Mouse (Mus musculus) heart, postnatal 4 days (tissue): ENCODE measurements around the gene Ppa1. TPM values are rescaled to one million over a fixed set of nuclear protein-coding genes. Genes with fewer than 3 reads are reported as not detected.

Source experiments
- DNase-seq: peaks from one replicate; pipeline ENCODE4 v3.0.0; 2021
- total RNA-seq, 2 experiments: library from RNA; stranded (reverse); gene quantifications; 2 replicates each; pipeline ENCODE4 v1.2.3; 2021

Gene Ppa1
- total RNA-seq, 2 experiments from 2014 or later = 55.2 to 61.6 TPM

- peak; percentile 14 for DNase-seq
Observed at GRCm38 (mm10) chr10:61648737-61649645, 639 bp downstream of the Ppa1 start.

DNA sequence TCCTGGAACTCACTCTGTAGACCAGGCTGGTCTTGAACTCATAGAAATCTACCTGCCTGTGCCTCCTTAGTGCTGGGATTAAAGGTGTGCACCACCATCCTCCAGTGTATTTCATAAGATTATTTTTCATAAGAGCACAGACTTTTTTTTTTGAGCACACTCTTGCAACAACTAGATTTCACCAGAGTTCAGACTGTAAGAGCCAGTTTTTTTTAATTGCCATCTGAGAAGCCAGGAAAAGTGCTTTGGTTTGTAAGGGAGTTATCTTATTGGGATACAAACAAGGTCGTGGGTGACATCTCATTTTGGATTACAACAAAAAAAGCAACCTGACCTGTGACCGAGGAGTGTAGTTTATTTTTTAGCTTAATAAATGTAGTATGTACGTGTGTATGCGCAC is 5.8 kb downstream of the Ppa1 start:
- DNase-seq = no peak

- DNase-seq = no peak
Observed at GRCm38 (mm10) chr10:61654691-61655090, 6.3 kb downstream of the Ppa1 start.

GRCm38 (mm10) chr10:61655188-61655587 is 6.8 kb downstream of the Ppa1 start:
- DNase-seq = no peak

- no peak for DNase-seq
Observed at GRCm38 (mm10) chr10:61656928-61657882, 8.9 kb downstream of the Ppa1 start.

DNA sequence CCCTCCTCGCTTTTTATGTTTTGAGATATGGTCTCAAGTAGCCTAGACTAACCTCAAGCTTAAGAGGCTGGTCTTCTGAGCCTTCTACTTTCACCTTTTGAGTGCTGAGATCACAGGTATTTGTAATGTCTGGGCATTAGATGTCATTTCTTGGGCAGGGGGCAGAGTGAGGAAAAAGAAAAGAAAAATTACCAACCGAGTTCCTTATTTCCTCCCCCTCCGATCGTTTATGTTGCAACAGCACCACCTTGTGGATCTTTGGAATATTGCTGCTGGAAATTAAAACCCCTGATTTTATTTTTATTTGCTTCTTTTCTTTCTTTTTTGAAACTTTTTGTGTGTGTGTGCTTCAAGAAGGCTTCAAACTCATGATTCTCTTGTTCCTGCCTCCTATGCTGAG is 9.6 kb downstream of the Ppa1 start:
- DNase-seq = peak; percentile 51

DNA sequence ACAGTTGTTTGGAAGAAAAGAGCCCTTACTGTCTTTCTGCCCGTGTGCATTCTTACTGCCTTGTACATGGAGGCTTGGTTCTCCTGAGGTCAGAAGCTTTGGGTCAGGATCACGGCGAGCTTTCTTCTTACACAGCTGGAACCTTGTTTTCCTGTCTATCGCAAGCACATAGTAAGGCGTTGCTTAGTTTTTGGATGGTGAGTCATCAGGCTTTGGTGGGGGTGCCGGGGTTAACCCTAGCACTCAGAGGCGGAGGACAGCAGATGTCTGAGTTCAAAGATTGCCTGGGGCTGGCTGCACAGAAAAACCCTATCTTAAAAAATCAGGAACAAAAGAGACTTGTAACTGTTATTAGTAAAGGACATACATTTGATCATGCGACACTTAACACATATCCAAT is 13.5 kb downstream of the Ppa1 start:
- peak; percentile 9 for DNase-seq

DNA sequence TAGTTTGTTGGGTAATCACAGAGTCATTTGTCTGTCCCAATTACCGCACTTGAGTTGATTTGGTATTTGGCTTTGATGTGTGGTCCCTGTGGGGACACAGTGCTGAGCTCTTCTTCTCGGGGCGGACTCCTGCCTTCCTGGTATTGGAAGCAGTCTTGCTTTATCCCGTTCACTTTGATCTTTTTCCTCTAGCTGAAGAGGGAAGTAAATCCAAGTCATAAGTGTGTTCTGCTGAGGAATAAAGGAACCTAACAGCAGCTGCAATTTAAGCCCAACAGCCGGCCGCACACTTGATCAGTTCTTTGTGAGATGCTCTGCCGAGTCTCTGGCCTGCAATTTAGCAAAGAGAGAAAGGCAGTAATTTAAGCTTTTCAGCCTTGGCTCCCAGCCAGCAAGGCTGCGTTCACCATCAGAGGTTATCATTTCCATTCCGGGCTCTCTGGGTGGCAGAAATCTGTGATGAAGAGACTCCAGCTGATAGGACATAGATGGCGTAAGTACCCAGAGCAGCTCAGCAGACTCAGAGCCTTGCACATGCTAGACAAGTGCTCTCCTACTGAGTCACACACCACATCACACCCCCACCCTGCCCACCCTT is 14.1 kb downstream of the Ppa1 start:
- no peak for DNase-seq

DNA sequence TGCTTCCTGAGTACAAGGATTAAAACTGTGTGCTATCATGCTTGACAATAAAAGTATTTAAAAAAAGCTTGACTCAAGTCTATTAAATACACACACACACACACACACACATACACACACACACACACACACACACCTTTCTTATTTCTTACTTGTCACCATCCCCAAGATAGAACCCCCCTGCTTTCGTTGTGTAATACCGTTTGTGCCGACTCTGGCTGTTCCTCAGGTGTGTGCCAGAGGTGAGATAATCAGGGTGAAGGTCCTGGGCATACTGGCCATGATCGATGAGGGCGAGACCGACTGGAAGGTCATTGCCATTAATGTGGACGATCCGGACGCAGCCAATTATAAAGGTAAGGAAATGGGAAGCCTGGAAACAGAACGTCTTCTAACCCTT is 16.8 kb downstream of the Ppa1 start:
- DNase-seq = no peak

DNA sequence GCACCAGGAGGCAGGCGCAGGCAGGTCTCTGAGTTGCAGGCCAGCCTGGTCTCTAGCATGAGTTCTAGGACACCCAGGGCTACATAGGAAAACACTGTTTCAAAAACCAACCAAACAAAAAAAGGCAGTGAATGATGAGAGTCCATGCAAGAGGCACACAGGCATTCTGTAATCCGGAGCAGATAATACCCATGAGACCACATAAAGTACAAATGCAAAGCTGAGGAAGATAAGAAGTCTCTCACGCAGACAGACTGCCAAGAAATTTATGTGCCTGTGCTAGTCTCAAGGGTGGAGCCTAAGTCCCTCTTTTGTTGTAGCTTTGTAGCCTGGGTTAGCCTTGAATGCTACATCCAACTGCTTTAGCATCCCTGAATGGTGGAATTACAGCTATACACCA is 17.3 kb downstream of the Ppa1 start:
- DNase-seq = no peak

GRCm38 (mm10) chr10:61669289-61669688 is 20.9 kb downstream of the Ppa1 start:
- no peak for DNase-seq

DNA sequence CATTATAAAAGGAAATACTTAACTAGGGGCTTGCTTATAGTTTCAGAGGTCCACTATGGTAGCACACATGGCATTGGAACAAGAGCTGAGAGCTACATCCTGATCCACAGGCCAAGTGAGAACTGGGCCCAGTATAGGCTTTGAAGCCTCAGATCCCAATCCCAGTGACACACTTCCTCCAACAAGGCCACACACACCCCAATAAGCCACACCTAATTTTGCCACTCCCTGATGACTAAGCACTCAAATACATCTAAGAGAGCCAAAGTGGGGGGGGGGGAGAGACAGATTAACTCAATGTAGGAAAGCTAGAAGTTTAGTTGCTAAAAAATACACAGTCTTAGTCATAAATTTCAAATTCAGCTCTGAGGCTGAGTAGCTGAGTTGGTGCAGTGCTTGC is 21.5 kb downstream of the Ppa1 start:
- DNase-seq = no peak

GRCm38 (mm10) chr10:61670758-61671157 is 22.4 kb downstream of the Ppa1 start:
- DNase-seq = no peak

DNA sequence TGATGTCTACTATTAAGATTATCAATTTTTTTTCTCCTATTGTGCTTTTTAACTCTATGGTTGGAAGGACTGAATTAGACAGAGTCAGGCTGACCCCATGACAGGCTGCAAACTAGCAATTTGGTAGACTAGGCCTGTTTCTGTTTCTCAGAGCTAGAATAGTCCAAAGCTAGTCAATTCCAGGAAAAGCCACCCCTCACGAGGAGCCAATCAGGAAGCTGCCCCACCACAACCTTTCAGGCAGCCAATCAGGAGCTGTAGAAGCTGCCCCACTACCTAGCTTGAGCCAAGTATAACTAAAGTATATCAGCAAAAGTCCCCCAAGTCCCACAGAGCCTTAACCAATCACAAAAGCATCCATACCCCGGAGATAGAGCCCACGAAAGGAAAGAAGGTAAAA is 27.6 kb downstream of the Ppa1 start:
- DNase-seq = no peak

- DNase-seq = no peak
Observed at GRCm38 (mm10) chr10:61679545-61679944, 31.2 kb downstream of the Ppa1 start.

DNA sequence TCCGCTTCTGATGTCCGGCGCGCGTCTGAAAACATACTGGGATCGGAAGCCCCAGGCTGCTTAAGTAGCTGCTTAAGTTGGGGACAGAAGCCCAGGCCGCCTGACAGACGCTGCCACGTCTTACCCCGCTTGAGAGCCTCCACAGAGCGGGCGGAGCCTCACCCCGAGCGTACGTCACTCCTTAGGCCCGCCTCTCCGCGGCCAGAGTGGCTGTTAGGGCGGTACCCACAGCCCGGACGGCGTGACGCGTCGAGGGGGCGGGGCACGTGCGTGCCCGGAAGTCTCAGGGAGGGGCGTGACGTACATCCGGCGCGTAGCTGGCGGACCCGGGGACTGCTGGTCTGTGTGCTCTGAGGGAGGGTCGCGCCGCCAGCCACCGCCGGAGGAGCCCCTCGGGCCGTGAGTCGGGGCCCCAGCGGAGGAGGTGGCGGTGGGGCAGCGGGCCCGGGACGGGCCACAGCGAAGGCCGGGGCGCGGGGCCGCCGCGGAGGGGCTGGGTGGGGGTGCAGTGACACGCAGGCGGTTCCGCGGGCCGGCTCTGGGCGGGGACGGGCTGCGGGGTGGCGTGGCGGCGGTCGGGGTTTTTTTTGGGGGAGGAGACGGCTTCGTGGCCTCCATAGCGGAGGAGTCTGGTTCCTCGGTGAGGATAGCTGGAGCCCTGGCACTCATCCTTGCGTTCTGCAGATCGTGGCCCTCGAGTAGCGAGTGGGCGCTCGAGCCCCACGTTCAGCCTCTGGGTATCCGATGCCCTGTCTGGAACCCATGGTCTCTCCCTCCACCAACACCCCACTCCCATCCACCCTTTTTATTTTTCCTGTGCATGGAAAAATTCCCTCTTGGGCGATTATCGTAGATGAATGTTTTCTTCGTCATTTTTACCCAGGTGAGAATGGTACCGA is 31.9 kb downstream of the Ppa1 start, which contains the start of gene Sar1a:
Gene Sar1a (plus strand): TSS at position 285 of the 899 bp plus-strand sequence.
- DNase-seq = peak; percentile 98

- no peak for DNase-seq
Observed at GRCm38 (mm10) chr10:61689405-61689804, 41.1 kb downstream of the Ppa1 start.

DNA sequence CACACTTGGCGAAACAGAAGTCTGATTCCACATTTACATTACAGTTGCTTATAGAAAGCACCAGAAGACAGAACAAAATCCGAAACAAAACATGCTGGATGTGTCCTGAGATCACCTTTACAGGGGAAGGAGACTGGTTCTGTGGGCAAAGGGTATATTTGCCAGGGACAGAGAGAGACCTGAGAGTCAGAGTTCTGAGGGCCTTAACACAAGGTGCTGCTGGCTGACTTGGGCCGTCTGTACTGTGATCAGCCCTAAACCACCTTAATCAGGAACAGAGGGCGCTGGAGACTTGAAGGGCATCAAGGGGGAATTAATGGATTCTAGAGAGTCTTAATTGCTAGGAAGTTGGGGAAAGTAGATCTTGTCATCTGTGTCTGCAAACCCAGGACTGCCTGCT is 45.2 kb downstream of the Ppa1 start:
- no peak for DNase-seq

DNA sequence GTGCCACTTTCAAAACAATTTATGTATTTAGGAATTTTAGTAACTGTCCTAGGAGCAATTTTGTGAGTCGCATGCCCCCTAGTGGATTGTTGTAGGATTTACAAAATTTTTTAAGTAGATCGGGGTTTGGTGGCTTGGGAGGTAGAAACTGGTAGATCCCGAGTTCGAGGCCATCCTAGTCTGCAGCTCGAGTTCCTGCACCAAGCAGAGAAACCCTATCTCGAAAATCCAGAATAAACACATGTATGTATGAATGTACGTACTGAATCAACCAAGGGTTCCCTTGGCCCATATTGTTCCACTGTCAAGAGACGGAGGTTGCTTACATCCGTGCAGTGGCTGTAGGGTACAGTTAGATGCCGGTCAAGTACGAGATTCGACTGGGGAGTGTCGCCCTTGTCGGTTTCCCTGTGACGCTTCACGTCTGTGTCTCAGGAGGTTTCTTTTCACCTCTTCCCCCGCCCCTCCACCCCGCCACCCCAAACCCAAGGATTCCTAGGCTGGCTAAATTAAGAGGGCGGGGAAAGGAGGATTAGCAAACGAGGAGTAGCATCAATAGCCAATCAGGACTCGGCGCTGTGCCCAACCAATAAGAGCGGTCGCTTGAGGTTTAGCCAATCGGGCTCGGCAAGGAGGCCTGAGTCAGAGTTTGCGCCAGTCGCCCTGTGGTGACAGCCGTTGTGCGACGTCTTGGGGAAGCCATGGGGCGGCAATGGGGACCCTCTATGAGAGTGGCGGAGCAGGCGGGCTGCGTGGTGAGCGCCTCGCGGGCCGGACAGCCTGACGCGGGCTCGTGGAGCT is 46.7 kb downstream of the Ppa1 start, which contains the start of gene Tysnd1:
Gene Tysnd1 (plus strand): TSS at position 645 of the 801 bp plus-strand sequence.
- peak; percentile 98 for DNase-seq

- peak; percentile 32 for DNase-seq
Observed at GRCm38 (mm10) chr10:61695703-61696559, 47.6 kb downstream of the Ppa1 start.
